Mouse (Mus musculus): Measurements from ENCODE around the gene Atp6v0c.
A peak's percentile ranks its signal among the peaks of the same experiment; 100 is the strongest.
"Not testable (repeated sequence)": the region's sequence is repeated elsewhere in the genome, so short reads cannot be mapped to it uniquely, and the experiment has no call there.

The Atp6v0c gene

DNA sequence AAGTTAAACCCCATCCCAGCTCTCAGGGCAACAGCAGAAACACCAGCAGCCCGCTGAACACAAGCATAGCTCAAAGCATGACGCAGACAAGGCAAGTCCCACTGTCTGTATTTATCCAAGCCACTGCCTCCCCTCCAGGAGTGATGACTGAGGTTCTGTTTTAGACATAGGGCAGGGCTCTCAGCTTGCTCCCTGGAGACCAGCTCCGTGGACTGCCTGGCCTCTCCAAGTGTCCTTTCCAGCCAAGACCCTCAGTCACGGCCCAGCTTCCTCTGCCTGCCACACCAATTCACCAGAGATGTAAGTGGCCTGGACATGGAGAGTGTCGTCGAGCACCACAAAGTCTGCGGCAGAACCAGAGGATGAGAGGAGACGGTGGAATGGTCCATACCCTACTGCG, 13.8 kb downstream of the Atp6v0c start:
- DNase-seq, result no peak

- peak; percentile 81 for DNase-seq
Observed at GRCm38 (mm10) chr17:24154463-24154862, 15.0 kb downstream of the Atp6v0c start.

- DNase-seq, result peak; percentile 88
Observed at GRCm38 (mm10) chr17:24151890-24152563, 17.5 kb downstream of the Atp6v0c start.

DNA sequence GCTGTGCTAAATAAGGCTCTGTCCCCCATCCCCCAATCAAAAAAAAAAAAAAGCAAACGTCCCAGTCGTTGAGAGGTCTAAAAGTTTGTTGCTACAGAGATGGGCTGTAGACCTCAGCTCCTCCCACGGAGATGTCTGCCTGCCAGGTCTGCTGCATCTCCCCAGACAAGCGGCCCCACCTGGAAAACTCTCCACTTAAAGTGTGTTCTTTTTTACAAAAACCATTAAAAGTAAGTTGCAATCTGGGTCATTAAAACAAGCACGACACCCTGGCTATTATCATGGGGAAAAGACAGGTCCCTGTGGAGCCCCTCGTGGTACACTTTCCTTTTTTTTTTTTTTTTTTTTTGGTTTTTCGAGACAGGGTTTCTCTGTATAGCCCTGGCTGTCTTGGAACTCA, 18.1 kb downstream of the Atp6v0c start:
- no peak for DNase-seq

DNA sequence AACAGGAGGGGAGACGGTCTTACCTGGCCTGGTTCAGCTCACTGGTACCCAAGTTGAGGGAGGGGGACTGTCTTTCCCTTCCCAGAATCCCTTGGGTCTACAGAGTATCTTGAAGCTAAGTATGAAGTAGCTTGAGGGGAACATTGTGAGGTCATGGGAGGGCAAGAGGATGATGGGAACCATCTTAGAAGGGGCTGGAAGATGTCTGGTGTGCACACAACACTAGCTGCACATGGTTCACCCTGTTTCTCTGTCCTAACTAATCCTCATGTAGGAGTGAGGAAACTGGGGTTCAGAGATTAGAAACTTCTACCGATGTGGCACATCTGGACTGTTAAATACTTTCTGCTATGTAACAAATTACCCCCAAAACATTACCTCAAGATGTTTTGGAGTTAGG, 18.7 kb downstream of the Atp6v0c start, which contains the start of gene Pdpk1:
TSS of gene Pdpk1 (minus strand) at position 101 of the 400 bp plus-strand sequence.
- no peak for DNase-seq

DNA sequence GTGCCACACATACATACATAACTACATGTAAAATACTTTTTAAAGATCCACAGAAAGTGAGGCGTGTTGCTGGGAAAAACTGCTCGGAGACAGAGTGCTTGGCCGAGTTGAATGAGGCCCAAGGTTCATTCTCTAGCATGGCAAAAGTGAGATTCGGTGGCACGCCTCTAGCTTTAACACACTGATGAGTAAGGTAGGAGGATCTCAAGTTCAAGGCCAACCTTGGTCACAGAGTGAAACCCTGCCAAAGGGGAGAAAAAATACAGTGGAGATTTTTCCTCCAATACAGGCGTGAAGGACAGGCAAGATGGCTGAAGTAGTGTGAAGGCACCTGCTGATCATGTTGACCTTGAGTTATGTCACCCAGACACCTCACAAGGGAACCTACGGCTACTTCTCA, 20.1 kb downstream of the Atp6v0c start:
- no peak for DNase-seq

DNA sequence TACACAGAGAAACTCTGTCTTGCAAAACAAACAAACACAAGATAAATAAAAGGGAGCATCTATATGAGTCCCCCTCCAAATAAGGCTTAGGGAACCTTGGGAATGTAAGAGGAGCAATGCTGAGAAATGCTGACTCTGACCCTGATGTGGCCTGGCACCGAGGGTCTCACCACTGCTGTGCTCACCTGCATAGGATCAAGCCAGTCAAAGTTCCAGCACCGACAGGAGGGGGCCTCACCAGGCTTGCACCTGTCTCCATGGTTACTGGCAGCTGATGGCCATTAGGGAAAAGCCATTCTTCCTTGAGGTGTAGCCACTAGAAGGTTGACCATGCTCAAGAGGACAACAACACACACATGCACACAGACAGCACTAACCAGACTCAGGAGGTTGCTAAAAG, 26.6 kb downstream of the Atp6v0c start:
- DNase-seq, result no peak

- peak; percentile 96 for DNase-seq
Observed at GRCm38 (mm10) chr17:24141425-24141920, 28.0 kb downstream of the Atp6v0c start.

- DNase-seq, result peak; percentile 55
Observed at GRCm38 (mm10) chr17:24140845-24141424, 28.6 kb downstream of the Atp6v0c start.

DNA sequence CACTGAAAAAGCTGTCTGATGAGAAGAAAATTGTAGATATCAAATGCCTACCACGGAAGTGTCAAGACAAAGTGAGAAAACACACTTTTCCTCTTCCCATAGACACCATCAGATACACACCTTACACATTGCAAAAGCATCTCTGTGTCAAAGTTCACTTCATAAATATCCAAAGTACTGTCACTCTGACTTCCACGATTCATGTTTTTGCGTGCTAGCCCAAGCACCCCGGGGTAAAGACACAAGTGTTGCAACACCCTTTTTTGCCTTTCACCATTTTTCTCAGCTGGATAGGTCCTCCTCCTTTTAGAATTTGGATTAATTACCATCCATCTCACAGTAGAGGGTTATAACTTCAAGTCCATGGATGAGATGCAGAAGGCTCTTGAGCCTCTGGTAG, 29.5 kb downstream of the Atp6v0c start:
- no peak for DNase-seq

DNA sequence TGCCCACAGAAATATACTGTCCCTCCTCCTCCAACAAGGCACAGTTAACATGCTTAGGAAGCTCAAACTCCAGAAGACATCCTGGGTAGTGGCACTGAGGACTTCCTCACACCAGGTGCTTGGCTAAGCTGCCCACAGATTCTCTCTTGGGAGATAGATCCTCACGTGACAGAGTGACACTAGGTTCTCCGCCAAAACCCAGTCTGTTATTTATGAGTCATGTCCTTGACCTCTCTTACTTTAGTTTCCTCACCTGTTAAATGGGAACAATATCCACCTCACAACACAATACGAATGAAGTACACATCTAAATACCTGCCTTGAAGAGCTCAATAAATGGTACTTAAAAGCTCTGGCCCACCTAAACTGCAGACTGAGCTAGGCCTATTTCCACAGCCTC, 30.2 kb downstream of the Atp6v0c start:
- DNase-seq, result no peak

- DNase-seq, result no peak
Observed at GRCm38 (mm10) chr17:24137226-24137880, 32.1 kb downstream of the Atp6v0c start.

- DNase-seq, result no peak
Observed at GRCm38 (mm10) chr17:24134062-24134461, 35.4 kb downstream of the Atp6v0c start.

- DNase-seq, result not testable (repeated sequence)
Observed at GRCm38 (mm10) chr17:24132919-24133318, 36.6 kb downstream of the Atp6v0c start.

- DNase-seq, result no peak
Observed at GRCm38 (mm10) chr17:24131570-24131969, 37.9 kb downstream of the Atp6v0c start.

DNA sequence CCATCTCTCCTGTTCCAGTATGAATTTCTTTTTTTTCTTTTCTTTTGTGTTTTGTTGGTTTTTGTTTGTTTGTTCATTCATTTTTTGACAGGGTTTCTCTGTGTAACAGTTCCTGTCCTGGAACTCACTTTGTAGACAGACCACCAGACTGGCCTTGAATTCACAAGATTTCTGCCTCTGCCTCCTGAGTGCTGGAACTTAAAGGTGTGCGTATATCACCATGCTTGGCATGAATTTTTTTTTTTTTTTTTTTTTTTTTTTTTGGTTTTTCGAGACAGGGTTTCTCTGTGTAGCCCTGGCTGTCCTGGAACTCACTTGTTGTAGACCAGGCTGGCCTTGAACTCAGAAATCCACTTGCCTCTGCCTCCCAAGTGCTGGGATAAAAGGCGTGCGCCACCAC, 40.3 kb downstream of the Atp6v0c start:
- not testable (repeated sequence) for DNase-seq

DNA sequence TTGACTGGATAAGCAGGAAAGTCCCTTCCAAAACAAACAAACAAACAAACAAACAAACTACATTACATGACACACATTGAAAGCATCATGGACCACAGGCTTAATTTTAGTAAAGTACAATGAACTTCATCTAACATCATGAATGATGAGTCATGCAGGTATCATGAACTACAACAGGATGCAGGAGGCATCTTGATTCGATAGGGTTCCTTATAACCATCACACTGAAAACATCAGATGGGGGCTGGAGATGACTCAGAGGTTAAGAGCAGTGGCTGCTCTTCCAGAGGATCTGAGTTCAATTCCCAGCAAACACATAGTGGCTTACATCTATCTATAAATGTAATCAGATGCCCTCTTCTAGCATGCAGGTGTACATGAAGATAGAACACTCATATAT, 41.9 kb downstream of the Atp6v0c start:
- no peak for DNase-seq

- no peak for DNase-seq
Observed at GRCm38 (mm10) chr17:24126801-24127200, 42.7 kb downstream of the Atp6v0c start.

- no peak for DNase-seq
Observed at GRCm38 (mm10) chr17:24119446-24119845, 50.1 kb downstream of the Atp6v0c start.
